Mouse (Mus musculus) activated CD4-positive, CD25-positive, alpha-beta regulatory T cell, adult 4 months (primary cell): ENCODE measurements at regions not wholly inside any gene's neighbourhood (a gene's known extent, or its start where the extent isn't known, plus 50 kb on each side); places are given as distances from the start of the nearest gene placed in this dataset.

Experiments used
- ATAC-seq: one replicate; pipeline ENCODE4 v1.8.0; 2017

DNA sequence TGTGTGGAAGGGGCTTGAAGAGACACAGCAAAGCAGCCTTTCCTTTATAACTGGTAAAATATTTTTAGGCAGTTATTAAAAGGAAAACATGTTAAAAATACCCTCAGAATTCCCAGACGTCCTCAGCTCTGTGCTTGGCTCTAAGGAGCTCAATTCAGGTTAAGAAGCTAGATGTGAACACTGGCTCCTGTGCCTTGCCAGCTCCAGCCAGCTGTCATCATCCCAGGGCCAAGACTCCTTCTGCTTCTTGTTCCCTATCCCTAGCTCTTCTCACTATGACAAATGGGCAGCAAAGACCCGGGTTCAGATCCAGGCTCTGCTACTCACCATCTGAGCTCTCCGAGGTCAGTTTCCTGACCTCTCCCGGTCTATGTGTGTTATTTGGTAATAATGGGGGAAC lies 293.5 kb upstream of the Rtl1 start:
- no peak for ATAC-seq

DNA sequence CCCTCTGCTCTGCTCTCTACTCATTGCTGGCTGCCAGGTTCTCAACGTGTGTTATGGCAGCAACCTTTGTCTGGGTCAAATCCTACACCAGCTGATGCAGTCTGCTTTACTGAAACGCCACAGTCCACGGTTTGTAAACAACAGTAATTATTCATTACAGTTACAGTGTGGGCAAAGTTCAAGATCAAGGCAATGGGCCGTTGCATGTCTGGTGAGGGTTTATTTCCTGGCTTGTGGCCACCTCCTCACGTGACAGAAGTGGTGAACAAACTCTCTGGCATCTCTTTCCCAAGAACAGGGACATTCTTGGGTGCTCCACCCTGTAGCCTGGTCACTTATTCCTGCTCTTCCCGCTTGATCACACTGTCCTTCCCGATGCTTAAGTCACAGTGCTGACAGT lies 295.3 kb upstream of the Rtl1 start:
- no peak for ATAC-seq

DNA sequence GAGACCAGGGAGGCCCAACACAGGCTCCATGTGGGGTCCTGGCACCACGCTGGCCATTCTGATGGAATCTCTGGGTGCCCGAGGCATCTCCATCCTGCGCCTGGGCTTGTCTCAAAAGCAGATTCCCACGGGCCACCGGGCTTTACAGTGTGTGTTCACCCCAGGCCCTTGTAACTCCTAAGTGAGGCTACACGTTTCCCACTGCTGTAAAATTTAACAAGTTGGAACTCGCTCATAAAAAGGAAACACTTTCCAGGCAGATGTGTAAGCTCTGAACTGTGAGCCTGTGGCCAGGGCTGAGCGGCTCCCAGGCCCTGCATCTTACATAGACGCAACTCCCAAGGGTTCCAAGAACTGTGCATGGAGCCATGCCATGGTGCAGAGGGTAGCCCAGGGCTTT lies 296.3 kb upstream of the Rtl1 start:
- ATAC-seq: no peak

DNA sequence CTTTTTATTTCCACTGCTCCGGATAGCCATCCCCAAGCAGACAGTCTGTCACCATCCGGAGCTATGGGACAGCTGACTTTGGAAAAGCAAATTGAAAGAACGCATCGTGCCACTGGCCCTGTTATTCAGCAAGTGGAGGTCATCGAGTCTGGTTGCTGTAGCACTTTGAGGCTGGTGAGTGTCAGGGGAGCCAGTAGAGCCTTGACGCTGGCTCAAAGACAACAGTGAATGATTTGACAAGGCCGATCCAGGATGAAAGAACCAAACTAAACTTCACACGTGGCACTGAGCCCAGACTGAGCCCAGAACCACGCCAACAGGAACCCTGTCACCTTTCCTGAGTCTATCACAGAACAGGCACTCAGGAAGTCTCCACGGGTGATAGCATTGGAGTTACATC lies 296.8 kb upstream of the Rtl1 start:
- no peak for ATAC-seq

DNA sequence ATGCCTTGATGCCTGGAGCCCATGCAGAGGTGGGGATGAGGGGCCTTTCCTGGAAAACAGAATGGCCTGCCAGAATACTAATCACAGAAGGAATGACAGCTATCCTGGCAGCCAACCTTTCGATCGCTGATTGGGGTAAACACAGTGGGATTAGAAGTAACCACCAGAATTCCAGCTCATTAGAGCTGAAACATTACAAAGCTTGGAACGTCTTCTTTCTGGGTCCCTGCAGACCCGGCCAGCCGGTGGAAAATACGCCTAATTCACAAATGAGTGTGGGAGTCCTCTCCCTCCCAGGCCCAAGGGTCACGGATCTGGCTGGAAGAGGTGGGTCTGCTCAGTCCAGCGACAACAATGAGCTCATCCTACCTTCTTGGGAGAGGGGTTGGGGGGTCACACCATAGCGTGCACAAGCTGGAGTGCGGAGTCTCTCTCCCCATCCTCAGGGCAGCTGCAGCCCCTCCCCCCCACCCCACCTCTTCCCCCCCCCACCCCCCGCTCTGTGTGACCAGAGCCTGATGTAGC lies 297.8 kb upstream of the Rtl1 start:
- no peak for ATAC-seq

DNA sequence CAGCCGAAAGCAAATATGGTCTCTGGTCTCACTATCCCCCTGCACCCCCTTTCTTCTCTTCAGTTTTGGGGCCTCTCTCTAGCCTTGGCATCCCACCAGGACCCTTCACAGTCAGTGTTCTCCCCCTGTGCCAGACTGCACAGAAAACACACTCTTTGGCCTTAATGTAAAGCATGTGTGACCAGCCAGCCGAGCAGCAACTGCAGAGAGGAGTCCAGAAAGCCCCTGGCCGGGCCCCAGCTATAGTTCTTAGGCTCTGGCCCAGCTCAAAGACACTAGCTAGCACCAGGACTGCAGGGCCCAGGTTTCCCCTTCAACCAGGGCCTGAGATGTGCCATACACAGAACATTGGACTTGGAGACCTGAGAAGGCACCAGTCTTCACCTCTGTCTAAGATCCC lies 299.3 kb upstream of the Rtl1 start:
- ATAC-seq: no peak

DNA sequence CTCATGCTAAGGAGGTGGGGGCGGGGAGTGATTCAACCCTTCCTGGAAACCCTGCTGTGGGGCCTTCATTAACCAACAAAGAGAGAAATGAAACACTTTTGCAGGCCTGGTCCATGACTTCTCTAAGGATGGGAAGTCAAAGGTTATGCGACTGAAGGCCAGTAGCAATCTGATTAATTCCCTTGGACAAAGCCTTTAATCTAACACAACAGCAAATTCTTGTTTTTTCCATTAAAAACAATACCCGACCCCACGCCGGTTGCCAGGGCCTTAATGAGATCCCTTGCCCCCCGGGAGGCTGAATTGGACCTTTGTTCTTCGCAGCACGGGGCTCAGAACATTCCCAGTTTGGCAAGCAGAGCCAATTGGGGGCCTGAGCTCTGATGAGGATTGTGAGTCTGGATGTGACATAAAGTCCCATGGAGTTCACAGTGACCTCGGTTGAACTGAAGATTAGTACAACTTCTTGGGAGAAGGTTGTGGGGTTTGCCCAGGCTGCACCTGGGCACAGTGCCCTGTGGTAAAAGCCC lies 310.9 kb upstream of the Rtl1 start:
- ATAC-seq: no peak

DNA sequence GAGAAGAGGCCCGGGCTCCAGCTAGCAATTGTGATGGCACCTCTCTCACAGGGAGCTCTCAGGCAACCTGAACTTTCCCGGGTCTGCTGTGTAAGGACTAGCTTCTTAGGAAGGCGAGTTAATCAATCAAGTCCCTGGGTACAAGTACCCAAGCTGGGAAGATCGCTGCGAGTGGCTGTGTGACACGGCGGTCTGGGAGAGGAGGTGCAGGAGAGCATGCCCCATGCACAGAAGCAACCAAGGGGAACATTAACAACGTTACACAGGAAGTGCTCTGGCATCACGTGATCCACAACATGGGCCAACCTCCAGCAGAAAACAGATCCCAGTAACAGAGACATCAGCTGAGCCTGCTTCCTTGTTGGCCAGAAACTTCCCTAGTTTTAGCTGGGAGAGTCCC lies 311.4 kb upstream of the Rtl1 start:
- no peak for ATAC-seq

DNA sequence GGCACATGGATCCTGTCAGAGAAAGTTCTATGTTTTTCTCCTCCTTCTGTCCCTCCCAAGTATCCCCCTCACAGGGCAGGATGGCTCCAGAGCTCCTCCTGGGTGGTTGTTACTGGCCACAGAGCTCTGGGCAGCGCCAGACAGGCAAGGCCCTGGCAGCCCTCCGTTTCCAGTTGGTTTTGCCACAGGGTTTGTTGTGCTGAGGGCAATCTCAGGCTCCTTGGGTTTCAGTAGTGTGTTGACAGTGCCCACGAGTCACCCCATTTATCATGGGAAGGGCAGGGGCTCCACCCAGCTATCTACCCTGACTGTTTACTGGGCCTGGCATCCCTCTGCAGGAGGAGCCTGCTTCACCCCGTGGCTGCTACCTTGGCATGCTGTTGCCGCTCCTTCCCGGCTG lies 317.6 kb upstream of the Rtl1 start:
- no peak for ATAC-seq

DNA sequence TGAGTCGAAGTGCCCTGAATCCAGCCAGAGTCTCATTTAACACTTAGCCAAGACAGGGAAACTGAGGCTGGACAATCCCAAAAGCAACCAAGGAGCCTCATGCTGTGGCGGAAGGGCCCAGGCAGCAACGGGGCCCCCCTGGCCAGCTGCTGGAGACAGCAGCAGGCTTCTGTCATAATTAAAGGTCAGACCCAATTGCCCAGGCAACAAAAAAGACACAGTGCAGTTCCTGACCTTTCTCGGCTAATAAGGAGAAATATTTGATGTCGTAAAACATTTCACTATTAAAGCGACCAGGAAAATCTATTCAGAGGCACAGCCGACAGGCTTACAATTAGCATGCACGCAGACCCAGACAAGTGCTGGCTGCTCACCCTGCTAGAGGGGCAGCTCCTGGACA lies 318.8 kb upstream of the Rtl1 start:
- ATAC-seq: no peak

DNA sequence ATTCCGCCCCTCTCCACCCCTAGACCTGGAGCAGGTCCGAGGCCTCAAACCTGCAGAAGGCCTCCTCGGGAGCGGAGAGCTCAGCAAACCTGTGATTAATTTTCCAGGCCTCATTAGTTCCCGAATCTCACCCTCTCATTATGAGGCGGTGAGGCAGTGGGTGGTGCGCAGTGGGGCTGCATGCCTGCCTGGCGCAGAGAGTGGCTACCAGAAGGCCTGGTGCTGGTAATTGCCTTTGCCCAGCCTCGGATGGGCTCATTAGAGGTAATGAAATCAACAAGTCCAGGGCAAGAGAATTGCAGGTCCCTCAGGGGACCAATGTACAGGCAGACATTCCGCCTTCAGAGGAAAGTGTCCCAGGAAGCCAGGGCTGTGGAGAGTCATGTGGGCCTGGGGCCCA lies 322.0 kb upstream of the Rtl1 start:
- no peak for ATAC-seq

DNA sequence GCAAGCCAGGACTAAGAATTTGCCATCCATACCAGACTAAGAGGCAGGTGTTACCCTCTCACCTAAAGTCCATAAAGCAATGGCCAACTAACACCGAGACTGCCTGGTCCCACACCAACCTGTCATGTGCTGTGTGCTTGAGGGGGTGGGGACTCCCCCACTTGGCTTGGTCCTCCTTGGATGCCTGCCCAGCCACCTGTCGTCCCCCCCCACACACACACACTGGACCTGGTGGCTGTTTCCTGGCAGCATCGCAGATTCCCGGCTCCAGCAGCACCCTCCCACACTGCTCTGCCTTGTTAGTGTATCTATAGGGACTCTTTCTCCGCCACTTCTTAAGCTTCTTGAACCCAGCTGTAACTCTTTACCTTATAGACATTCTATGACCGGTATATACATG lies 325.7 kb upstream of the Rtl1 start:
- ATAC-seq: no peak

DNA sequence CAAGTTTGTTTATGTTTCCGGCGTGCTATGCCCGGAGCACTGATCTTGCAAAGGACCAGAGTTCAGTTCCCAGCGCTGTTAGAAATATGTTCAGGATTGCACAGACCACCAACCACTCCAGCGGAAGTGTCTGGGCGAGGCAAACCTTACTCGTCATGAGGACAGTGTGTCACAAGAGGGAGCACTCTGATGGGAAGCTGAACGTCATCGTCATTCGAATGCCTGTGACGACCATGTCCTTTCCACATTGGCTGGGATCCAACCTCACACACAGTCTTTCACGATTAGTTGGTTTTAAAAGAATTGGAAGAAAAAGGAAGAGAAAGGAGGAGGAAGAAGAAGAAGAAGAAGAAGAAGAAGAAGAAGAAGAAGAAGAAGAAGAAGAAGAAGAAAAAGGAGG lies 326.5 kb upstream of the Rtl1 start:
- no peak for ATAC-seq

DNA sequence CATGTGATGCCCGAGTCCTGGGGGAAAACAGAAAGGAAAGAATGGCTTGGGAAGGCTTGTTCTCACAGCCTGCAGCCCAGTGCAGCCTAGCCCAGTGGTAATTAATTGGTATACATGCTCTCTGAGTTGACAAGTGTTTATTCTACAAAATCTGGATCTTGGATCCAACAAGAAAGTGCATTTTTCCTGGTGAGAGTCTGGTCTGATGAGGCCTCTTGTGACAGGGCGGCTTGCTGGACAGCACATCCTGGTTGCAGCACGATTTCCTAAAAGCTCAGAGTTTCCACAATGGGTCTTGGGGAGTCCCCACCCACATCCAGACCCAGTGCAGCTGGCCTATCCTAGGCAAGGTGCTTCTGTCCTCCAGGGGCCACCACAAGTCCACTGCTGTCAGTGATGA lies 332.7 kb upstream of the Dio3 start:
- no peak for ATAC-seq

DNA sequence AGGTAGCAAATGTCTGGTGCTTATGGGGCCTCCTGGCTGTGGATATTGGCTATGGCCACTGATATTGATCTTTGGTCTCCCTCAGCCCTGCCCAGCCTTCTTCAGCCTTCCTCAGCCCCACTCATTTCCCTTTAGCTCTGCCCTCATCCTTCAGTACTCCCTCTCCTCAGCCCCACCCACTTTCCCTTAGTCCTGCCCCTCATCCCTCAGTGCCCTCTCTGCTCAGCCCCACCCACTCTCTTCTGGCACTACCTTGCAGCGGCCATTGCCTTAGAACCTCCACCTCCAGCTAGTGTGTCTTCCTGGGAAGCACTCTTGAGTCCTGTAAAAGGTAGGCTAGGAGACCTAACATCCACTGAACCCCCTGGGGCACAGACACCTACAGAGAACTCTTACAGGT lies 331.9 kb upstream of the Dio3 start:
- no peak for ATAC-seq

DNA sequence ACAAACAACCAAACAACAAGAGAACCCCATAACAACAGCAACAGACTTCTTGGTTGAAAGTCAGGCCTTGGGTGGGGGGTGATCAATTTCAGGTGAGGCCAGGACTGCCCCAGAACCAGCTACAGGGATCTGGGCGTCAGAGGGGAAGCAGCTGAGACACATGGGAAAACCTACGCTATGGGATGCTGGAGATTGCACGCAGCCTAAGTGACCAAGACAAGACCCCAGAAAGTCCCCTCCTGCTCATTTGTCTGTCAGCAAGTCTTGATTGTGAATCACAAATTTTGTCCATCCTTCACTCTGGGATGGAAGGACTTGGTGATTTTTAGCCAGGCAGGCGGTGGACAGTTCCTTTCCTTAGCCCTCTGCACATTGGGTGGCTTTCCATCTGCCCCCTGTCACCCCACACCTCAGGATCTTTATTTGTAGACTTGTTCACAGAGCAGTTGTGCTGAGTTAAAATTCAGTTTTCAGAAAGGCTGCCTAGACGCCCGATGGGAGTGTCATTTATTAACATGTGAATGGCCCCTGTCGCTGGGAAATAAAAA lies 330.9 kb upstream of the Dio3 start:
- no peak for ATAC-seq

DNA sequence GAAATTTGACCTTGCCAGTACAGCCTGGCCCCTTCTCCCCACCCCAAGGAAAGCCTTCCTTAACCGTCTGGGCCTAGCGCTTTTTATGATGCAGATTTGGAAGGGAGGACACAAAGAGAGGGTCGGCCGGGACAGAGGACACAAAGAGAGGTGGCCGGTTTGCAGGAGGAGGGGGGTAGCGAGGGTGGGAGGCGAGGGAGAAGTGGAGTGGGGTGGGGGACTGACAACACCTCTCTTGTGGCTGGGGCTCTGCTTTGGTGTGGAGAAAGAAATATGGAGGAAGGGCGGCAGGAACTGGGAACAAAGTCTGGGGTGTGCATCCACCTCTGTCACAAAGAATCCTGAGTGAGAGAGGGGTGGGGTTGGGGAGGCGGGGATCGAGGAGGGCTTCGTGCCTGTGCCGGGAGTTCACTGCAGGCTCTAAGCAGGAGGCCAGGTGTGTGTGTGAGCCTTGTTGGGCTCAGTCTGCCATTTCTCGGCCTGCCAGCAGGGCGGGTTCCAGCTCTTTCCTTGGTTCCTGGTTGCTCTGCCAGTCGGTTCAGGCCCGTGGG lies 330.4 kb upstream of the Dio3 start:
- ATAC-seq: no peak

DNA sequence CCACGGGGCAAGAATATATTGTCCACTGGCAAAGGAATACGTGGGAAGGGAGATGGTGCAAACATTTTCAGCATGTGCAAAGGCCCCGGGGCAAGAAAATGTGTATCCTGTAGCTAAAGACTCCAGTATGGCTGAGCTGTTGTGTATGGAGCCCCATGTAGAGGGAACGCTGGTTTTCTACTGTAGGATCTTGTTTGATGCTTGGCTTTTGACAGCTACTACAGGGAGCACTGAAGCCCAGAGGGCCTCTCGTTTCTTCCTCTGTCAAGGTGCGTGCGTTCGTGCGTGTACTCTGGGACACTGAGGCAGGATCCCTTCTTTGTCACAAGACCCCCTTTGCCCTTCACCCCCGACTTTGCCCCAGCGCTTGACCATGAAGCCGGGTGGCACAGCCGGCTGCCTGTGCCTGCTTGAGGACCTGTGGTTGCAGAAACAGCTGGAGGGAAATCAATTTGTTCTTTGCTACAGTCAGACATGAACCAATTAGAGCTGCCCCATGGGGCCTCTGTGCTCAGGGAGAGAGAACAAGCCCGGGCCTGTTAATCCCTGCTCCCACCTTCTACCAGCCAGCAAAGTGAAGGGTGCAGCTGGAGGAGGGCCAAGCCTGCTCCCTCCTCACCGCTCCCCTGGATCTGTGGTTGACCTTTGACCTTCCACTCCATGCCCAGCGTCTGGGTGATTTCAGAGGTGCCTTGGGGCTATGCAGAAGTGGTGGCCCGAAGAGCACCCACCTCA lies 329.5 kb upstream of the Dio3 start:
- no peak for ATAC-seq

DNA sequence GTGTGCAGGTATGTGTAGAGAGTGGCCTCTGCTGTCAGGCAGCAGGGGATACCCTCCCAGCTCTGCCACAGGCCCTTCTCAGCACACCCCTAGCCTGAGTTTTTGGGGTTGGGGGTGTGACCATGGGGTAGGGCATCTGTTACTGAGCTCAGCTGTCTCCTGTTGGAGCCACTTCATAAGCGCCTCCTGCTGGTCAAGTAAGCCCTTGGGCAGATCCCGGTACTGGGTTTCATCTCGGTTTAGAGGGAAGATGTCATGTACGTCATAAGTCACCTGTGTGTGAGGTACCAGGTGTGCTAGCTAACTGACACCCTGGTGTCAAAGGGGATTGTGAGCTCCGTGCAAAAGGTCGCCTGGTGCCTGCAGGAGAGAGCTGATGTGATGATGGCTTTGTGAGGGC lies 328.2 kb upstream of the Dio3 start:
- no peak for ATAC-seq

DNA sequence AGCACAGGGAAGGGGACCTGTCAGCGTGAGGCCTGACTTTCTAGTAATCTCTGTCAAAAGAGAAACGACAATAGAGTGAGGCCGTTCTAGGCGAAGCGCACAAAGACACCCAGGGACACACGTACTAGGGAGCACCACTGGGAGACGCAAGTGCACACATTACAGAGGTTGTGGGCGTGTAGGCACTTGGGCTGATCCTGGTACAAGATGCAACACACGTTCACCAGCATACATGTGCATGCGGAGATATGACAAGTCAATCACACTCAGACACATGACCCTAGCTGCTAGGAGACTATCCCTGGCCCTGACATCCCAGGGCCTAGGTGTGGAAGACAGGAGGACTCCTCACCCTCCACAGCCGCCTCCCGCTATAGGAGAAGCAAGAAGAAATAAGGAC lies 327.4 kb upstream of the Dio3 start:
- ATAC-seq: no peak

DNA sequence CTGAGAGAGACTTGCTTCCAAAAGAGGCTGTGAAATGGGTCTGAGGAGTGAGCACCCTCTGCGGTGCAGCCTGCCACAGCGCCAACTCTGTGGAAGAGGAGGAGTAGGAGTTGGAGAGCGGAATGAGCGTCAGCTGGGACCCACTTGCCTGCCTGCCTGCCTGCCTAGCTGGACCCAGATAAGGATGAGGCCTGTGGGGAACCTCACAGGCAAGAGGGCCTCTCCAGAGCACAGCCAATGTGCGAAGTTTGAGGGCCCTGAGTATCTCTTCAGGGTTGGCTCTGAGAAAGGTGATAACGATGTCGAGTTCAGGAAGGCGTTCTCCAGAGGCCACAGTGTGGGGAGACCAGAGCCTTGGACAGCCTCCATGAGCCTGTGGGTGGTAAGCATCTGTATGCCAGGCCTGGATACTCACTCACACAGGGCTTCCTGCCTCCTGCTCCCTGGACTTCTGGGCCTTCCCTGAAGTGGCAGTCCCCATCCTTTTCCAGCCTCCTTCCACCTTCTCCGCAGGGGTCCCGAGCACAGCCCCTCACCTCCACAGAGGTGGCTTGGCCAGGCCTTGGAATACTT lies 326.9 kb upstream of the Dio3 start:
- ATAC-seq: no peak

DNA sequence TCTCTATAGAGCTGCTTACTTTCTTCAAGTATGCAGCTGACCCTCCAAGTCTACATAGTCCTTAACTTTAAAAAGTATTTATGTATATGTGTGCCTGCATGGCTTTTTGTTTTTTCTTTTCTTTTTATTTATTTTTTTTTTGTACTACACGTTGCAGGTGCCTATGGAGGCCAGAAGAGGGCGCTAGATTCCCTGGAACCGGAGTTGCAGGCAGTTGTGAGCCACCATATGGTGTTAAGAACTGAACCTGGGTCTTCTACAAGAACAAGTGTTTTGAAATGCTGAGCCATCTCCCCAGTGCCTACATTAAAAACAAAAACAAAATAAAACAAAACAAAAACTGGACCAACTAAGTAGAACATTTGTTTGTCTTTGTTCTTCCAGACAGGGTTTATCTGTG lies 325.9 kb upstream of the Dio3 start:
- no peak for ATAC-seq

DNA sequence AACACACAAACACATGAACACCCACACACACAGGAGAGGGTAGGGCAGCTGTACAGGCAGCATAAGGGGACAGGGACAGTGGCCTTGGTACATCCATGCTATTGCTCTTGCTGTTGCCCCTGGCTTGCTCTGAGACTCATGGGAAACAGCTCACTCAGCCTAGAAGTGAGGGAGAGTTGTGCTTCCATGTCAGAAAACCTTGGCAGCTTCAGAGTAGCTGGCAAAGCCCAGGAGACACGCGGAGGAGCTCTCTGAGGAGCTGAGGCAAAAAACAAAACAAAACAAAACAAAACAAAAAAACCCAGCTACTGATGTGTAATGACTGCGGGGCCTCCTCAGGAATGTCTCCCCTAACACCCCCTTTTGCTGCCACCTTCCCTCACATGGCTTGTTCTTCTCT lies 321.6 kb upstream of the Dio3 start:
- ATAC-seq: no peak
